Comparison of ENCODE assay signal across 8 mouse cellular contexts in genomic region chr7:100591522-100591852, GRCm38 (mm10). TPM values are rescaled to one million over a fixed set of nuclear protein-coding genes. Genes with fewer than 3 reads are reported as not detected.
DNase-seq lines count a peak whose midpoint lies in the region; ATAC-seq and TF ChIP-seq lines count a peak whose summit lies in the region.

No protein-coding gene starts in this region.

- no peaks in the 10 kb centered on the region for H3K36me3 ChIP-seq in embryonic facial prominence, embryonic 13.5 days
- H3K36me3 ChIP-seq in intestine, embryonic 15.5 days: no peaks in the 10 kb centered on the region
- H3K36me3 ChIP-seq in myocyte (ENCODE audit: control insufficient read depth, insufficient read depth): no peaks in the 10 kb centered on the region

- no peaks in the 10 kb centered on the region for H3K27me3 ChIP-seq in embryonic facial prominence, embryonic 13.5 days
- H3K27me3 ChIP-seq in intestine, embryonic 15.5 days (replicated peaks): no peaks in the 10 kb centered on the region
- H3K27me3 ChIP-seq in myocyte (ENCODE audit: control insufficient read depth, insufficient read depth, insufficient read length): no peaks in the 10 kb centered on the region

- H3ac ChIP-seq in myocyte (ENCODE audit: control insufficient read depth, insufficient read length): no peak overlapping the region

- H3K27ac ChIP-seq in layer of hippocampus, adult 2 months: peak overlapping the region; percentile 95
- H3K27ac ChIP-seq in embryonic facial prominence, embryonic 13.5 days: no peak overlapping the region
- peak overlapping the region; percentile 92 for H3K27ac ChIP-seq in intestine, embryonic 15.5 days

- no peak for TF ChIP-seq POLR2A in myocyte (IDR thresholded peaks at IDR 0.05; ENCODE audit: insufficient read length, low read depth)

- H3K79me2 ChIP-seq in myocyte (ENCODE audit: control insufficient read depth, insufficient read depth): no peaks in the 10 kb centered on the region

- DNase-seq in layer of hippocampus, adult 2 months (ENCODE audit: low spot score in 2 of 2): no peak
- no peak for DNase-seq in layer of hippocampus, adult 8-10 months (ENCODE audit: low spot score in 2 of 2)
- DNase-seq in right cerebral cortex, postnatal 14 days: no peak
- no peak for DNase-seq in ovary, postnatal 10 days (ENCODE audit: low spot score)

- no peak for TF ChIP-seq CTCF in layer of hippocampus, adult 2 months (conservative IDR thresholded peaks at IDR 0.05)

- peak overlapping the region; percentile 72 for H3K4me3 ChIP-seq in layer of hippocampus, adult 2 months
- H3K4me3 ChIP-seq in embryonic facial prominence, embryonic 13.5 days: peak overlapping the region; percentile 55
- peak overlapping the region; percentile 52 for H3K4me3 ChIP-seq in intestine, embryonic 15.5 days (replicated peaks)
- peak overlapping the region; percentile 38 for H3K4me3 ChIP-seq in myocyte

- peak overlapping the region; percentile 73 for H3K9ac ChIP-seq in embryonic facial prominence, embryonic 13.5 days
- peak overlapping the region; percentile 60; the same call in 1 of the 2 replicates for H3K9ac ChIP-seq in intestine, embryonic 15.5 days

- ATAC-seq in embryonic facial prominence, embryonic 13.5 days (ENCODE audit: insufficient number of reproducible peaks, insufficient read depth, low FRiP score, low TSS enrichment, low read depth): no peak
- ATAC-seq in intestine, embryonic 15.5 days: no peak; the same call in 1 of the 2 replicates
- no peak; the same call in 1 of the 2 replicates for ATAC-seq in frontal cortex, adult (ENCODE audit: low TSS enrichment)

- no peaks in the 10 kb centered on the region for H3K9me3 ChIP-seq in embryonic facial prominence, embryonic 13.5 days
- no peaks in the 10 kb centered on the region for H3K9me3 ChIP-seq in intestine, embryonic 15.5 days

- H3K4me2 ChIP-seq in embryonic facial prominence, embryonic 13.5 days: peak overlapping the region; percentile 61
- H3K4me2 ChIP-seq in intestine, embryonic 15.5 days (replicated peaks): peak overlapping the region; percentile 60
- peak overlapping the region; percentile 80 for H3K4me2 ChIP-seq in myocyte (ENCODE audit: low read depth)

- no peaks in the 10 kb centered on the region for H3K4me1 ChIP-seq in embryonic facial prominence, embryonic 13.5 days
- H3K4me1 ChIP-seq in intestine, embryonic 15.5 days (replicated peaks): no peaks in the 10 kb centered on the region

- WGBS in embryonic facial prominence, embryonic 13.5 days: 11% methylated on average over 2 of the region's 2 CpGs
- 7% methylated on average over 2 of the region's 2 CpGs for WGBS in intestine, embryonic 15.5 days

TF ChIP-seq in myocyte, 11 proteins besides CTCF, POLR2A, EP300 and RAD21:
- TF ChIP-seq USF1 (IDR thresholded peaks at IDR 0.05; ENCODE audit: low read depth) (no peak), CEBPB (IDR thresholded peaks at IDR 0.05; ENCODE audit: insufficient read depth, poor library complexity, severe bottlenecking) (no peak), POLR2AphosphoS2 (IDR thresholded peaks at IDR 0.05; ENCODE audit: insufficient read length, low read depth) (no peak), TCF12 (IDR thresholded peaks at IDR 0.05; ENCODE audit: insufficient read depth, poor library complexity, severe bottlenecking) (no peak), MYOD1 (IDR thresholded peaks at IDR 0.05; ENCODE audit: control insufficient read depth in 1 of 3, insufficient read length in 2 of 3, low read depth in 2 of 3) (no peak)
TF ChIP-seq in myocyte: peak in this region for 0.

RNA-seq across cellular contexts. Expression of gene Rab6a, which starts 15.7 kb away (rescaled TPM):
- total RNA-seq in layer of hippocampus, adult 2 months (2021): 100 to 1,000 TPM; 349 to 374 TPM
- total RNA-seq in layer of hippocampus, adult 8-10 months (2022): 100 to 1,000 TPM; 340 to 373 (median 364) TPM
- 98.9 and 100 TPM in 2 replicates for polyA plus RNA-seq in embryonic facial prominence, embryonic 13.5 days (2015; fragmentation: Nextera tagmentation; extraction: Ambion mirVana)
- polyA plus RNA-seq in intestine, embryonic 15.5 days (2015; fragmentation: Nextera tagmentation; extraction: Ambion mirVana): 105 and 116 TPM in 2 replicates
- polyA plus RNA-seq in myocyte (2012; fragmentation: generic; extraction: Trizol): 48.5 TPM

RNA-seq across cellular contexts. Expression of gene Mrpl48, which starts 16.6 kb away (rescaled TPM):
- total RNA-seq in layer of hippocampus, adult 2 months (2021): 10 to 100 TPM; 64.8 to 67.1 TPM
- 10 to 100 TPM; 65.1 to 69.0 (median 66.7) TPM for total RNA-seq in layer of hippocampus, adult 8-10 months (2022)
- 73.9 and 74.6 TPM in 2 replicates for polyA plus RNA-seq in embryonic facial prominence, embryonic 13.5 days (2015; fragmentation: Nextera tagmentation; extraction: Ambion mirVana)
- 87.7 and 87.9 TPM in 2 replicates for polyA plus RNA-seq in intestine, embryonic 15.5 days (2015; fragmentation: Nextera tagmentation; extraction: Ambion mirVana)
- 34.4 TPM for polyA plus RNA-seq in myocyte (2012; fragmentation: generic; extraction: Trizol)

RNA-seq across cellular contexts. Expression of gene Coa4, which starts 54.6 kb away (rescaled TPM):
- total RNA-seq in layer of hippocampus, adult 2 months (2021): 1 to 10 TPM; 7.8 to 9.4 TPM
- total RNA-seq in layer of hippocampus, adult 8-10 months (2022): 1 to 10 TPM; 7.9 to 9.9 (median 9.2) TPM
- polyA plus RNA-seq in embryonic facial prominence, embryonic 13.5 days (2015; fragmentation: Nextera tagmentation; extraction: Ambion mirVana): 17.6 and 18.8 TPM in 2 replicates
- 40.8 and 49.3 TPM in 2 replicates for polyA plus RNA-seq in intestine, embryonic 15.5 days (2015; fragmentation: Nextera tagmentation; extraction: Ambion mirVana)
- polyA plus RNA-seq in myocyte (2012; fragmentation: generic; extraction: Trizol): 15.5 TPM
